In genomic region chr14:105432670-105433069, GRCm38 (mm10) we compare ENCODE assay signal across 17 mouse cellular contexts.
DNase-seq lines count a peak whose midpoint lies in the region; ATAC-seq and TF ChIP-seq lines count a peak whose summit lies in the region.
"Had no signal": no experiment of that assay in that cellular context is flagged by ENCODE, and none has a peak within 500 bp of the region (broad histone marks: within the 10 kb centered on the region; RNA-seq: fewer than 3 reads in every experiment).

No protein-coding gene starts in this region.

- intact Hi-C loops in left cerebral cortex, postnatal 36 days (cut with DNase I), result loop anchor here (10.0 kb wide), 1 partner anchor 58 kb away; no protein-coding TSS in a partner anchor

- no peak overlapping the region for H3K9ac ChIP-seq in forebrain, embryonic 11.5 days (ENCODE audit: low read length)
- no peak overlapping the region for H3K9ac ChIP-seq in forebrain, postnatal 0 days
- H3K9ac ChIP-seq in intestine, embryonic 14.5 days (ENCODE audit: low read length), result no peak overlapping the region
- no peak overlapping the region for H3K9ac ChIP-seq in intestine, postnatal 0 days (ENCODE audit: low read depth, low read length)
- no peak overlapping the region for H3K9ac ChIP-seq in midbrain, embryonic 13.5 days (replicated peaks)
- H3K9ac ChIP-seq: embryonic facial prominence, embryonic 15.5 days; limb, embryonic 15.5 days had no signal

- peak; percentile 65; the same call in 1 of the 2 replicates for ATAC-seq in forebrain, embryonic 11.5 days (replicated peaks; ENCODE audit: low FRiP score)
- no peak for ATAC-seq in forebrain, postnatal 0 days
- ATAC-seq in intestine, embryonic 14.5 days (replicated peaks; ENCODE audit: low FRiP score, low TSS enrichment, low read depth), result peak; percentile 70; the same call in 1 of the 2 replicates
- ATAC-seq in intestine, postnatal 0 days, result no peak
- peak; percentile 92 for ATAC-seq in midbrain, embryonic 13.5 days

- no peak overlapping the region for H3K27ac ChIP-seq in forebrain, embryonic 11.5 days (ENCODE audit: low read depth, low read length)
- no peak overlapping the region for H3K27ac ChIP-seq in forebrain, postnatal 0 days (ENCODE audit: low read depth, low read length)
- H3K27ac ChIP-seq in intestine, embryonic 14.5 days (ENCODE audit: low read depth), result no peak overlapping the region
- H3K27ac ChIP-seq in intestine, postnatal 0 days (ENCODE audit: low read depth, low read length), result no peak overlapping the region
- peak overlapping the region; percentile 19 for H3K27ac ChIP-seq in embryonic facial prominence, embryonic 10.5 days (replicated peaks)
- H3K27ac ChIP-seq in midbrain, embryonic 13.5 days, result 0 out of 2 replicates have a peak overlapping the region, but pooled peaks have one; percentile 25
- H3K27ac ChIP-seq in kidney, adult 2 months (ENCODE audit: insufficient read depth, low read depth, low read length), result no peak overlapping the region
- H3K27ac ChIP-seq: embryonic facial prominence, embryonic 15.5 days; heart, adult 2 months; limb, embryonic 15.5 days had no signal

- peak; percentile 61 for DNase-seq in forebrain, embryonic 11.5 days (ENCODE audit: low spot score)
- DNase-seq in forebrain, postnatal 0 days, result no peak
- peak; percentile 50 for DNase-seq in intestine, embryonic 14.5 days (ENCODE audit: low spot score)
- DNase-seq in embryonic facial prominence, embryonic 10.5 days (ENCODE audit: low spot score), result peak; percentile 68
- no peak for DNase-seq in kidney, adult 2 months
- DNase-seq in left cerebral cortex, postnatal 36 days (ENCODE audit: low spot score in 2 of 2), result no peak
- DNase-seq: adrenal gland, postnatal 36 days; cerebellum, adult 11-12 months; heart, adult 2 months; kidney, adult 9 months; layer of hippocampus, postnatal 36 days; lung, postnatal 36 days; thymus, adult 18-20 months had no signal

- no peak overlapping the region for H3K4me2 ChIP-seq in forebrain, embryonic 11.5 days (ENCODE audit: low read depth, low read length, severe bottlenecking)
- H3K4me2 ChIP-seq in forebrain, postnatal 0 days (ENCODE audit: low read depth), result no peak overlapping the region
- H3K4me2 ChIP-seq in intestine, embryonic 14.5 days (ENCODE audit: low read length), result no peak overlapping the region
- no peak overlapping the region for H3K4me2 ChIP-seq in intestine, postnatal 0 days (replicated peaks; ENCODE audit: low read depth)
- H3K4me2 ChIP-seq in midbrain, embryonic 13.5 days (replicated peaks), result no peak overlapping the region
- H3K4me2 ChIP-seq: embryonic facial prominence, embryonic 15.5 days; limb, embryonic 15.5 days had no signal

- no peak overlapping the region for H3K4me3 ChIP-seq in forebrain, embryonic 11.5 days (ENCODE audit: low read depth, low read length)
- H3K4me3 ChIP-seq in forebrain, postnatal 0 days (ENCODE audit: low read depth, low read length), result no peak overlapping the region
- H3K4me3 ChIP-seq in intestine, embryonic 14.5 days (ENCODE audit: low read depth, low read length), result no peak overlapping the region
- no peak overlapping the region for H3K4me3 ChIP-seq in intestine, postnatal 0 days (ENCODE audit: low read depth, low read length)
- H3K4me3 ChIP-seq in embryonic facial prominence, embryonic 10.5 days, result no peak overlapping the region
- H3K4me3 ChIP-seq in midbrain, embryonic 13.5 days (replicated peaks), result no peak overlapping the region
- H3K4me3 ChIP-seq in kidney, adult 2 months (ENCODE audit: insufficient read depth, low read depth, low read length), result no peak overlapping the region
- H3K4me3 ChIP-seq: embryonic facial prominence, embryonic 15.5 days; heart, adult 2 months; limb, embryonic 15.5 days had no signal

- TF ChIP-seq POLR2A in kidney, adult 2 months (IDR thresholded peaks at IDR 0.05; ENCODE audit: low read depth, low read length), result no peak

- no peaks in the 10 kb centered on the region for H3K36me3 ChIP-seq in forebrain, embryonic 11.5 days (ENCODE audit: control insufficient read depth, insufficient read depth, low read length)
- no peaks in the 10 kb centered on the region for H3K36me3 ChIP-seq in forebrain, postnatal 0 days (ENCODE audit: insufficient read depth)
- no peaks in the 10 kb centered on the region for H3K36me3 ChIP-seq in intestine, embryonic 14.5 days (ENCODE audit: control insufficient read depth, insufficient read depth, low read length)
- H3K36me3 ChIP-seq in intestine, postnatal 0 days (ENCODE audit: control insufficient read depth, insufficient read depth), result no peaks in the 10 kb centered on the region
- no peaks in the 10 kb centered on the region for H3K36me3 ChIP-seq in embryonic facial prominence, embryonic 10.5 days (replicated peaks)
- H3K36me3 ChIP-seq in midbrain, embryonic 13.5 days, result no peaks in the 10 kb centered on the region
- no peaks in the 10 kb centered on the region for H3K36me3 ChIP-seq in kidney, adult 2 months (ENCODE audit: control insufficient read depth, insufficient read depth, low read length)
- H3K36me3 ChIP-seq: embryonic facial prominence, embryonic 15.5 days; limb, embryonic 15.5 days had no signal

- no peaks in the 10 kb centered on the region for H3K9me3 ChIP-seq in forebrain, embryonic 11.5 days (ENCODE audit: control insufficient read depth, low read length)
- no peaks in the 10 kb centered on the region for H3K9me3 ChIP-seq in forebrain, postnatal 0 days (ENCODE audit: low read length)
- no peaks in the 10 kb centered on the region for H3K9me3 ChIP-seq in intestine, embryonic 14.5 days (ENCODE audit: control insufficient read depth, low read length)
- no peaks in the 10 kb centered on the region for H3K9me3 ChIP-seq in intestine, postnatal 0 days (ENCODE audit: control insufficient read depth)
- no peaks in the 10 kb centered on the region for H3K9me3 ChIP-seq in embryonic facial prominence, embryonic 10.5 days
- H3K9me3 ChIP-seq in midbrain, embryonic 13.5 days, result no peaks in the 10 kb centered on the region
- H3K9me3 ChIP-seq: embryonic facial prominence, embryonic 15.5 days; limb, embryonic 15.5 days had no signal

- no peaks in the 10 kb centered on the region for H3K27me3 ChIP-seq in forebrain, embryonic 11.5 days (ENCODE audit: control insufficient read depth, insufficient read depth, low read length)
- H3K27me3 ChIP-seq in forebrain, postnatal 0 days (ENCODE audit: insufficient read depth, low read length), result no peaks in the 10 kb centered on the region
- H3K27me3 ChIP-seq in intestine, embryonic 14.5 days (replicated peaks; ENCODE audit: control insufficient read depth, insufficient read depth, low read length), result no peaks in the 10 kb centered on the region
- H3K27me3 ChIP-seq in intestine, postnatal 0 days (replicated peaks; ENCODE audit: control insufficient read depth, insufficient read depth, low read length), result no peaks in the 10 kb centered on the region
- H3K27me3 ChIP-seq in embryonic facial prominence, embryonic 10.5 days (replicated peaks; ENCODE audit: low read depth, poor library complexity, severe bottlenecking), result no peaks in the 10 kb centered on the region
- no peaks in the 10 kb centered on the region for H3K27me3 ChIP-seq in midbrain, embryonic 13.5 days
- no peaks in the 10 kb centered on the region for H3K27me3 ChIP-seq in kidney, adult 2 months (replicated peaks; ENCODE audit: control insufficient read depth, insufficient read depth, low read length)
- H3K27me3 ChIP-seq: embryonic facial prominence, embryonic 15.5 days; limb, embryonic 15.5 days had no signal

- TF ChIP-seq CTCF in forebrain, postnatal 0 days (IDR thresholded peaks at IDR 0.05; ENCODE audit: low read depth), result no peak
- no peak for TF ChIP-seq CTCF in intestine, postnatal 0 days (IDR thresholded peaks at IDR 0.05; ENCODE audit: low read depth)
- TF ChIP-seq CTCF in kidney, adult 2 months (conservative IDR thresholded peaks at IDR 0.05; ENCODE audit: insufficient read depth, insufficient read length, low read depth, low read length), result no peak

- WGBS in forebrain, embryonic 11.5 days, result 5% methylated on average over 4 of the region's 4 CpGs
- 10% methylated on average over 4 of the region's 4 CpGs for WGBS in forebrain, postnatal 0 days
- WGBS in intestine, embryonic 14.5 days, result 2% methylated on average over 4 of the region's 4 CpGs
- 16% methylated on average over 4 of the region's 4 CpGs for WGBS in intestine, postnatal 0 days
- 1% methylated on average over 4 of the region's 4 CpGs for WGBS in embryonic facial prominence, embryonic 10.5 days
- 2% methylated on average over 4 of the region's 4 CpGs for WGBS in midbrain, embryonic 13.5 days
- WGBS in kidney, adult 2 months, result 52% methylated on average over 4 of the region's 4 CpGs

- H3K4me1 ChIP-seq in forebrain, embryonic 11.5 days (replicated peaks; ENCODE audit: control insufficient read depth, insufficient read depth, low read length), result peaks cover 7% of the 10 kb centered on the region
- peaks cover 1% of the 10 kb centered on the region; the same call in 1 of the 2 replicates for H3K4me1 ChIP-seq in forebrain, postnatal 0 days (ENCODE audit: insufficient read depth)
- H3K4me1 ChIP-seq in intestine, embryonic 14.5 days (replicated peaks; ENCODE audit: control insufficient read depth, insufficient read depth, low read length), result 0 out of 2 replicates have a peak, but pooled peaks cover 2% of the 10 kb centered on the region
- no peaks in the 10 kb centered on the region for H3K4me1 ChIP-seq in intestine, postnatal 0 days (replicated peaks; ENCODE audit: control insufficient read depth, insufficient read depth, low read length)
- H3K4me1 ChIP-seq in embryonic facial prominence, embryonic 10.5 days, result peaks cover 12% of the 10 kb centered on the region
- peaks cover 13% of the 10 kb centered on the region for H3K4me1 ChIP-seq in midbrain, embryonic 13.5 days (replicated peaks)
- no peaks in the 10 kb centered on the region for H3K4me1 ChIP-seq in kidney, adult 2 months (ENCODE audit: control insufficient read depth, insufficient read depth, low read length)

Comparison
In these comparisons a context has a peak if more than half of its experiments do, and no peak if none do; other contexts are left out.
1. ATAC-seq: peak in forebrain, embryonic 11.5 days (single experiment), intestine, embryonic 14.5 days (single experiment) and midbrain, embryonic 13.5 days (single experiment); none in forebrain, postnatal 0 days (single experiment) and intestine, postnatal 0 days (single experiment).
2. DNase-seq: peak in forebrain, embryonic 11.5 days (single experiment), intestine, embryonic 14.5 days (single experiment) and embryonic facial prominence, embryonic 10.5 days (single experiment); none in forebrain, postnatal 0 days (single experiment), kidney, adult 2 months (single experiment) and left cerebral cortex, postnatal 36 days (0 of 2).
3. H3K27ac ChIP-seq: peak in embryonic facial prominence, embryonic 10.5 days (single experiment) and midbrain, embryonic 13.5 days (single experiment); none in forebrain, embryonic 11.5 days (single experiment), forebrain, postnatal 0 days (single experiment), intestine, embryonic 14.5 days (single experiment), intestine, postnatal 0 days (single experiment) and kidney, adult 2 months (single experiment).